ENCODE assay signal across 15 mouse cellular contexts in genomic region chr5:57803890-57804289, GRCm38 (mm10).
"Had no signal": no experiment of that assay in that cellular context is flagged by ENCODE, and none has a peak within 500 bp of the region (broad histone marks: within the 10 kb centered on the region; RNA-seq: fewer than 3 reads in every experiment).

No protein-coding gene starts in this region.

- H3K9ac ChIP-seq: neural tube, embryonic 15.5 days; stomach, embryonic 15.5 days had no signal

- H3K4me3 ChIP-seq: neural tube, embryonic 15.5 days; stomach, embryonic 15.5 days had no signal

- DNase-seq: retina, postnatal 1 day; right cerebral cortex, adult 18-20 months; right cerebral cortex, postnatal 14 days; right cerebral cortex, postnatal 25 days; right cerebral cortex, postnatal 4 days; spleen, adult 18-20 months; thymus, adult 18-20 months; thymus, adult 2 months; thymus, postnatal 14 days; thymus, postnatal 25 days; thymus, postnatal 36 days; thymus, postnatal 4 days had no signal

- H3K36me3 ChIP-seq: neural tube, embryonic 15.5 days; stomach, embryonic 15.5 days had no signal

- H3K27me3 ChIP-seq: neural tube, embryonic 15.5 days; stomach, embryonic 15.5 days had no signal

- H3K27ac ChIP-seq: neural tube, embryonic 15.5 days; stomach, embryonic 15.5 days; stomach, postnatal 0 days had no signal

- H3K4me1 ChIP-seq: stomach, embryonic 15.5 days had no signal

- H3K9me3 ChIP-seq: neural tube, embryonic 15.5 days; stomach, embryonic 15.5 days had no signal

- H3K4me2 ChIP-seq: neural tube, embryonic 15.5 days; stomach, embryonic 15.5 days had no signal
